In the genomic region with DNA sequence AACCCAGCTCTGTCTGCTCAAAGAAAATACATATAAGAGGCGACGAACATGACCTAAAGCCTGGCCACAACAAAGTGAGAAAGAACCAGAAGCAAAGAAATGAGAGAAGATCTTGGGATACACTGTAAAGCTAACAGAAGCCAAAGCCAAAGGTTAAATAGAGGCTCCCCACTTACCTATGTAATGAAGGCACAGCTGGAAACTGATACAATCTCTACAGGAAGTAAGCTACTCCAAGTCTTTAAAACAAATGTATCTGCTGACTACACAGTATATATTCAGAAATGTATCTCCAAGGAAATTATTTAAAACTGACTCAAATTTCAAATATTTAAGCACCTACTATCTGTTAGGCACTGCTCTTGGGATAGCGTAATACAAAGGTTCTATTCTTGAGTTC, we compare ENCODE assay signal across 27 mouse cellular contexts. TPM values are rescaled to one million over a fixed set of nuclear protein-coding genes. Genes with fewer than 3 reads are reported as not detected.
DNase-seq lines count a peak whose midpoint lies in the region; ATAC-seq lines count a peak whose summit lies in the region.
"Had no signal": no experiment of that assay in that cellular context is flagged by ENCODE, and none has a peak within 500 bp of the region (broad histone marks: within the 10 kb centered on the region; RNA-seq: fewer than 3 reads in every experiment).

No protein-coding gene starts in this region.

- H3K9me3 ChIP-seq in heart, embryonic 11.5 days (replicated peaks; ENCODE audit: control insufficient read depth, low read length): no peaks in the 10 kb centered on the region
- H3K9me3 ChIP-seq: embryonic facial prominence, embryonic 13.5 days; embryonic facial prominence, embryonic 15.5 days; forebrain, embryonic 10.5 days; forebrain, embryonic 12.5 days; G1E had no signal

- DNase-seq in heart, adult 11 months: peak; percentile 9
- peak; percentile 28 for DNase-seq in CD4-positive, CD25-positive, alpha-beta regulatory T cell, adult 2 months (ENCODE audit: low read depth, low spot score)
- no peak for DNase-seq in gastrocnemius, adult 8-10 months (ENCODE audit: low spot score in 2 of 2)
- DNase-seq: adrenal gland, adult 2 months; adrenal gland, postnatal 10 days; adrenal gland, postnatal 25 days; B cell, adult 2 months; cerebellum, adult 11 months; cerebellum, adult 18-20 months; cerebellum, adult 8-10 months; cerebellum, adult 9-11 months; cerebellum, postnatal 14 days; cerebellum, postnatal 36 days; embryo, embryonic 11 days had no signal

- no peak overlapping the region for H3K27ac ChIP-seq in heart, embryonic 11.5 days (ENCODE audit: low read depth, low read length)
- H3K27ac ChIP-seq: embryonic facial prominence, embryonic 13.5 days; embryonic facial prominence, embryonic 15.5 days; forebrain, embryonic 10.5 days; forebrain, embryonic 12.5 days had no signal

- no peaks in the 10 kb centered on the region for H3K4me1 ChIP-seq in heart, embryonic 11.5 days (ENCODE audit: control insufficient read depth, insufficient read depth, low read length)
- H3K4me1 ChIP-seq: embryonic facial prominence, embryonic 13.5 days; embryonic facial prominence, embryonic 15.5 days; forebrain, embryonic 10.5 days; forebrain, embryonic 12.5 days had no signal

- H3K9ac ChIP-seq in heart, embryonic 11.5 days (ENCODE audit: low read depth, low read length): no peak overlapping the region
- H3K9ac ChIP-seq: embryonic facial prominence, embryonic 13.5 days; embryonic facial prominence, embryonic 15.5 days; forebrain, embryonic 12.5 days had no signal

- WGBS in heart, embryonic 11.5 days (ENCODE audit: insufficient replicate concordance): 95% methylated on average over 3 of the region's 3 CpGs

- no peak for ATAC-seq in heart, embryonic 11.5 days (replicated peaks; ENCODE audit: insufficient number of reproducible peaks, low FRiP score, low TSS enrichment)
- peak; percentile 47 for ATAC-seq in activated CD4-positive, CD25-positive, alpha-beta regulatory T cell, adult 4 months
- no peak for ATAC-seq in megakaryocyte-erythroid progenitor cell, adult 5-6 weeks (replicated peaks; ENCODE audit: low FRiP score, low TSS enrichment, poor library complexity, severe bottlenecking)
- ATAC-seq: forebrain, embryonic 14.5 days; forebrain, embryonic 16.5 days; Patski had no signal

- peaks cover 9% of the 10 kb centered on the region; the same call in 1 of the 2 replicates for H3K36me3 ChIP-seq in heart, embryonic 11.5 days (ENCODE audit: control insufficient read depth, insufficient read depth, low read length)

- no peaks in the 10 kb centered on the region for H3K27me3 ChIP-seq in heart, embryonic 11.5 days (ENCODE audit: control insufficient read depth, insufficient read depth, low read length)
- H3K27me3 ChIP-seq: CH12.LX; embryonic facial prominence, embryonic 13.5 days; embryonic facial prominence, embryonic 15.5 days; forebrain, embryonic 12.5 days; Patski had no signal

- H3K4me3 ChIP-seq in heart, embryonic 11.5 days (ENCODE audit: low read depth, low read length): no peak overlapping the region
- H3K4me3 ChIP-seq: embryonic facial prominence, embryonic 13.5 days; embryonic facial prominence, embryonic 15.5 days; erythroblast, embryonic 14.5 days; forebrain, embryonic 10.5 days; forebrain, embryonic 12.5 days had no signal

- no peak overlapping the region for H3K4me2 ChIP-seq in heart, embryonic 11.5 days
- H3K4me2 ChIP-seq: embryonic facial prominence, embryonic 13.5 days; embryonic facial prominence, embryonic 15.5 days; forebrain, embryonic 12.5 days had no signal

RNA-seq across cellular contexts. Expression of a gene that starts 0.6 kb away (rescaled TPM):
- polyA plus RNA-seq in heart, embryonic 11.5 days (2014; fragmentation: Nextera tagmentation; extraction: Ambion mirVana): 2.9 and 4.2 TPM in 2 replicates
- 10 to 100 TPM; 17.1 to 19.9 TPM for polyA plus RNA-seq in activated CD4-positive, CD25-positive, alpha-beta regulatory T cell, adult 4 months (2017; shearing (Covaris generic))
- total RNA-seq in megakaryocyte-erythroid progenitor cell, adult 5-6 weeks (2014; fragmentation: Nextera tagmentation): 9.4 and 10.1 TPM in 2 replicates
- 1.2 and 2.2 TPM in 2 replicates for total RNA-seq in megakaryocyte-erythroid progenitor cell, adult 5-6 weeks (2017)
- 1 to 10 TPM in 1 of 4 experiments, under 1 TPM in 2, not detected in 1; 0.27 to 1.2 (median 0.86) TPM for total RNA-seq in gastrocnemius, adult 8-10 months (2022)
- polyA plus RNA-seq: G1E had no signal

RNA-seq across cellular contexts. Expression of a gene that starts 14.8 kb away (rescaled TPM):
- polyA plus RNA-seq in heart, embryonic 11.5 days (2014; fragmentation: Nextera tagmentation; extraction: Ambion mirVana): 52.3 and 65.9 TPM in 2 replicates
- polyA plus RNA-seq in activated CD4-positive, CD25-positive, alpha-beta regulatory T cell, adult 4 months (2017; shearing (Covaris generic)): 10 to 100 TPM; 77.1 to 98.8 TPM
- total RNA-seq in megakaryocyte-erythroid progenitor cell, adult 5-6 weeks (2014; fragmentation: Nextera tagmentation): 184 and 210 TPM in 2 replicates
- 214 and 233 TPM in 2 replicates for total RNA-seq in megakaryocyte-erythroid progenitor cell, adult 5-6 weeks (2017)
- 1 to 10 TPM; 6.9 to 9.0 (median 8.2) TPM for total RNA-seq in gastrocnemius, adult 8-10 months (2022)

Comparison
In these comparisons a context has a peak if more than half of its experiments do, and no peak if none do; other contexts are left out.
1. DNase-seq: peak in heart, adult 11 months (single experiment) and CD4-positive, CD25-positive, alpha-beta regulatory T cell, adult 2 months (single experiment); none in gastrocnemius, adult 8-10 months (0 of 2).
2. RNA of a gene that starts 14.8 kb away (total RNA-seq): 184 to 233 TPM in megakaryocyte-erythroid progenitor cell, adult 5-6 weeks; 6.9 to 9.0 TPM in gastrocnemius, adult 8-10 months; every median in the first group is over 10 times any median in the second.